Mouse (Mus musculus): Measurements from ENCODE around the gene Prkg1.
"Not testable (repeated sequence)": the region's sequence is repeated elsewhere in the genome, so short reads cannot be mapped to it uniquely, and the experiment has no call there.

The Prkg1 gene

GRCm38 (mm10) chr19:31424319-31424718 lies 340.5 kb downstream of the Prkg1 start:
- no peak for DNase-seq

GRCm38 (mm10) chr19:31413571-31413970 lies 351.3 kb downstream of the Prkg1 start:
- no peak for DNase-seq

GRCm38 (mm10) chr19:31396096-31396495 lies 368.7 kb downstream of the Prkg1 start:
- DNase-seq = no peak

GRCm38 (mm10) chr19:31385353-31385752 lies 379.5 kb downstream of the Prkg1 start:
- DNase-seq = no peak

GRCm38 (mm10) chr19:31383881-31384280 lies 381.0 kb downstream of the Prkg1 start:
- no peak for DNase-seq

- no peak for DNase-seq
Measured at GRCm38 (mm10) chr19:31370106-31370505, 394.7 kb downstream of the Prkg1 start.

GRCm38 (mm10) chr19:31369116-31369515 lies 395.7 kb downstream of the Prkg1 start:
- no peak for DNase-seq

GRCm38 (mm10) chr19:31362051-31362450 lies 402.8 kb downstream of the Prkg1 start:
- DNase-seq = no peak

GRCm38 (mm10) chr19:31361575-31361974 lies 403.3 kb downstream of the Prkg1 start:
- no peak for DNase-seq

- DNase-seq = peak; percentile 19
Measured at GRCm38 (mm10) chr19:31361161-31361560, 403.7 kb downstream of the Prkg1 start.

GRCm38 (mm10) chr19:31354959-31355358 lies 409.9 kb downstream of the Prkg1 start:
- no peak for DNase-seq

GRCm38 (mm10) chr19:31352784-31353183 lies 412.0 kb downstream of the Prkg1 start:
- DNase-seq = not testable (repeated sequence)

GRCm38 (mm10) chr19:31351796-31352195 lies 413.0 kb downstream of the Prkg1 start:
- no peak for DNase-seq

- peak; percentile 6 for DNase-seq
Measured at GRCm38 (mm10) chr19:31342150-31342549, 422.7 kb downstream of the Prkg1 start.

- no peak for DNase-seq
Measured at GRCm38 (mm10) chr19:31340898-31341297, 423.9 kb downstream of the Prkg1 start.

GRCm38 (mm10) chr19:31338355-31339101 lies 426.3 kb downstream of the Prkg1 start:
- no peak for DNase-seq

- no peak for DNase-seq
Measured at GRCm38 (mm10) chr19:31337863-31338217, 427.0 kb downstream of the Prkg1 start.

- no peak for DNase-seq
Measured at GRCm38 (mm10) chr19:31337163-31337862, 427.5 kb downstream of the Prkg1 start.

- no peak for DNase-seq
Measured at GRCm38 (mm10) chr19:31336381-31336780, 428.5 kb downstream of the Prkg1 start.

GRCm38 (mm10) chr19:31329893-31330292 lies 434.9 kb downstream of the Prkg1 start:
- no peak for DNase-seq

GRCm38 (mm10) chr19:31304760-31305159 lies 460.1 kb downstream of the Prkg1 start:
- DNase-seq = no peak

- no peak for DNase-seq
Measured at GRCm38 (mm10) chr19:31291231-31291630, 473.6 kb downstream of the Prkg1 start.

- DNase-seq = no peak
Measured at GRCm38 (mm10) chr19:31284581-31284980, 480.3 kb downstream of the Prkg1 start.

GRCm38 (mm10) chr19:31284126-31284525 lies 480.7 kb downstream of the Prkg1 start:
- DNase-seq = no peak

Measured in cerebellum, adult 9-11 months (tissue).